Mouse (Mus musculus) forebrain, postnatal 0 days (tissue): ENCODE data around the gene Il11. TPM values are rescaled to one million over a fixed set of nuclear protein-coding genes. Genes with fewer than 3 reads are reported as not detected.

Source experiments
- ATAC-seq: fragments of 200-750 bp; cut with Nextera tagmentation; 2 replicates; pipeline ENCODE4 v1.8.0; 2017; ENCODE audit warnings: mild to moderate bottlenecking, moderate library complexity
- DNase-seq: peaks from one replicate; pipeline ENCODE4 v3.0.0-alpha.2; 2015
- H3K27ac ChIP-seq: fragments of 300-500 bp; sonication (generic); 2 replicates; pipeline ENCODE4 v1.5.1; 2014; ENCODE audit warnings: low read depth, mild to moderate bottlenecking, antibody characterized with exemption, low read length, moderate library complexity, mixed read lengths
- H3K27me3 ChIP-seq: fragments of 300-500 bp; sonication (generic); 2 replicates; pipeline ENCODE4 v1.6.1; 2014; ENCODE audit warnings: mild to moderate bottlenecking, low read length, mixed read lengths; ENCODE audit not compliant: insufficient read depth
- H3K36me3 ChIP-seq: fragments of 300-500 bp; sonication (generic); 2 replicates; pipeline ENCODE4 v1.6.1; 2014; ENCODE audit warnings: mild to moderate bottlenecking, moderate library complexity; ENCODE audit not compliant: insufficient read depth
- H3K4me1 ChIP-seq: fragments of 300-500 bp; sonication (generic); 2 replicates; pipeline ENCODE4 v1.6.1; 2014; ENCODE audit warnings: antibody characterized with exemption; ENCODE audit not compliant: insufficient read depth
- H3K4me2 ChIP-seq: fragments of 300-500 bp; sonication (generic); 2 replicates; pipeline ENCODE4 v1.6.1; 2014; ENCODE audit warnings: low read depth, mild to moderate bottlenecking, moderate library complexity
- H3K4me3 ChIP-seq: fragments of 300-500 bp; sonication (generic); 2 replicates; pipeline ENCODE4 v1.5.1; 2014; ENCODE audit warnings: low read depth, low read length, mixed read lengths
- H3K9ac ChIP-seq: fragments of 300-500 bp; sonication (generic); 2 replicates; pipeline ENCODE4 v1.6.1; 2014; ENCODE audit warnings: mild to moderate bottlenecking
- H3K9me3 ChIP-seq: fragments of 300-500 bp; sonication (generic); 2 replicates; pipeline ENCODE4 v1.6.1; 2016; ENCODE audit warnings: low read length
- CTCF ChIP-seq: sonication (generic); IDR thresholded peaks from 2 replicates; pipeline ENCODE4 v1.5.1; 2016; ENCODE audit warnings: antibody characterized with exemption, control low read depth, low read depth
- WGBS: fragments of 180-500 bp; shearing (Covaris S2); extraction: QIAGEN DNeasy Blood & Tissue Kit; methylation state at CpG from one replicate; pipeline ENCODE4 v1.1.7; 2014; 5-methylcytosine and 5-hydroxymethylcytosine counted together
- polyA plus RNA-seq: library from polyadenylated mRNA; unstranded; fragments of >200 nt; fragmentation: Nextera tagmentation; extraction: Ambion mirVana; gene quantifications from 2 replicates; pipeline ENCODE4 v1.2.1, GENCODE M21; 2015
- total RNA-seq: library from RNA; depleted of rRNA; stranded (reverse); fragments of >200 nt; gene quantifications from 2 replicates; pipeline ENCODE4 v1.2.3, GENCODE M21; 2014

Il11 gene
- total and polyA plus RNA-seq, 2 experiments from 2014 or later: 2.1 to 2.6 TPM

DNA sequence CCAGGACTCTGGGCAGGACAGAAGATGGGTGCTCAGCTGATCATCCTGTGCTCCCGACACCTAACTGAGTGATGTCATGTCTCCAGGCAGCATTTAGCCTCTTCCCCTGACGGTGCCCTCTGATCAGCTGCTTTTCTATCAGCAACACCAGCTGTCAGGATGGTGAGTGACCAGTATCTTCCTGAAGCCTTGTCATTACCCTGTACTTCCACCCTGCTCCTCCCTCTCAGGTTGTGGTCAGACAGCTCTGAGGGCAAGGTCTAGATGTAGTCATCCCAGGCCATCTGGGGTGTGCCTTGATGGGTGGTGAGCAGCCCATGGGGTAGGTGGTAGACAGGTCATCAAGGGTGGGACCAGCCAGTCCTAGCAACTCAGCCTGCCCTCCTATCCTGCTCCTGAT, 33.5 kb downstream of the Il11 start:
- H3K9ac ChIP-seq: no peak overlapping the region
- DNase-seq (no peak), ATAC-seq (no peak)
- no peaks in the 10 kb centered on the region for H3K4me1 ChIP-seq
- H3K4me3 ChIP-seq: no peak overlapping the region
- no peak overlapping the region for H3K4me2 ChIP-seq
- 90% methylated on average over 2 of the region's 2 CpGs for WGBS
- no peak for TF ChIP-seq CTCF
- no peaks in the 10 kb centered on the region for H3K27me3 ChIP-seq
- peaks cover 18% of the 10 kb centered on the region for H3K36me3 ChIP-seq
- H3K27ac ChIP-seq: no peak overlapping the region
- no peaks in the 10 kb centered on the region for H3K9me3 ChIP-seq

DNA sequence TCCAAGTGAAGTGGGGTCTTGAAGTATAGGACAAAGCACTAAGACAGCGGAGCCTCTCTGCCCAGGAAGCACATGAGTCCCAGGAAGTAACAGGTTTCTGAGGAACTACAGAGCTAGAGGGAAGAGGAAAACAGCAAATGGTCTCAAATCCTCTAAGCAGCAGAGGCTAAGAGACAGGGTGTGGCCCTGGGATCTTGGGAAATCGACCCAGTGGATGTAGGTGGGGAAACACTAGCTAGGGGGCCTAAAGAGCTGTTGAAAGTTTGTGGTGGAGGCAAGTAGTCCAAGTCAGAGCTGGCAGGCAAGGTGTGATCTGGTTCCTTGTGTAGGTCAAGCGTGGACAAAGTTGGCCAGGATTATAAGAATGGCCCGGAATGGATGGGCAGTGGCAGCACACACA, 34.3 kb downstream of the Il11 start:
- no peak for DNase-seq
- Histone ChIP-seq H3K9ac (no peak overlapping the region), H3K4me3 (no peak overlapping the region), H3K27me3 (no peaks in the 10 kb centered on the region), H3K27ac (no peak overlapping the region), H3K36me3 (peaks cover 18% of the 10 kb centered on the region), H3K4me2 (no peak overlapping the region), H3K9me3 (no peaks in the 10 kb centered on the region), H3K4me1 (no peaks in the 10 kb centered on the region)
- no peak for TF ChIP-seq CTCF
- 83% methylated on average over 4 of the region's 4 CpGs for WGBS
- ATAC-seq: no peak

GRCm38 (mm10) chr7:4747156-4747899, 35.3 kb downstream of the Il11 start:
- no peak for TF ChIP-seq CTCF
- Histone ChIP-seq H3K4me2 (no peak overlapping the region), H3K4me3 (no peak overlapping the region), H3K36me3 (peaks cover 18% of the 10 kb centered on the region), H3K27me3 (no peaks in the 10 kb centered on the region), H3K27ac (no peak overlapping the region), H3K4me1 (no peaks in the 10 kb centered on the region), H3K9ac (no peak overlapping the region), H3K9me3 (no peaks in the 10 kb centered on the region)
- WGBS: 80% methylated on average over 9 of the region's 9 CpGs
- ATAC-seq (no peak), DNase-seq (no peak)

GRCm38 (mm10) chr7:4746326-4746980, 36.2 kb downstream of the Il11 start:
- Histone ChIP-seq H3K27ac (no peak overlapping the region), H3K27me3 (no peaks in the 10 kb centered on the region), H3K9me3 (no peaks in the 10 kb centered on the region), H3K4me1 (peaks cover 7% of the 10 kb centered on the region; the same call in 1 of the 2 replicates), H3K9ac (no peak overlapping the region), H3K4me2 (no peak overlapping the region), H3K36me3 (peaks cover 18% of the 10 kb centered on the region), H3K4me3 (no peak overlapping the region)
- WGBS: 86% methylated on average over 22 of the region's 22 CpGs
- TF ChIP-seq CTCF: no peak
- no peak for ATAC-seq
- no peak for DNase-seq

GRCm38 (mm10) chr7:4744886-4745285, 37.8 kb downstream of the Il11 start:
- Histone ChIP-seq H3K27ac (no peak overlapping the region), H3K4me3 (no peak overlapping the region), H3K9ac (no peak overlapping the region), H3K4me2 (no peak overlapping the region), H3K9me3 (no peaks in the 10 kb centered on the region), H3K27me3 (no peaks in the 10 kb centered on the region), H3K36me3 (peaks cover 18% of the 10 kb centered on the region), H3K4me1 (peaks cover 13% of the 10 kb centered on the region; the same call in 1 of the 2 replicates)
- no peak for TF ChIP-seq CTCF
- ATAC-seq: no peak
- WGBS: 95% methylated on average over 5 of the region's 6 CpGs
- no peak for DNase-seq

DNA sequence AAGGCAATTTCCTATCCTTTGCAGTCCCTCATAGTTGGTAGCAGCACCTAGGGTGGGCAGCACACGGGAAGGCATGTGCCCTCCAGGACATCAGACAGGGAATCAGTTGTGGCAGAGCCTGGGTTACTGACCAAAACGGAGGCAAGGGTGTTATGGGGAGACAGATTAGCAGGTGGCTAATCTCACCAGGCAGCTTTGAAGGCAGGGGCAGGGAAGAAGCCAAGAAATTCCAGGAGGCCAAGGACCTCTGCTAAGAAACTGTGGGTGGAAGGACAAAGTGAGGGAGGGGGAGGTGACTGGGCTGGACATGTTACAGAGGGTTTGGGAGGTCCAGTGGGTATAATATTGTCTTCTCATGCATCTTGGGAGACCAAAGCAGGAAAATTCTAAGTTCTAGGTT, 39.3 kb downstream of the Il11 start:
- 81% methylated on average over 2 of the region's 2 CpGs for WGBS
- H3K4me3 ChIP-seq: no peak overlapping the region
- H3K27ac ChIP-seq: no peak overlapping the region
- DNase-seq: no peak
- no peak for ATAC-seq
- H3K4me1 ChIP-seq: peaks cover 13% of the 10 kb centered on the region
- TF ChIP-seq CTCF: no peak
- H3K27me3 ChIP-seq: no peaks in the 10 kb centered on the region
- no peak overlapping the region for H3K4me2 ChIP-seq
- no peaks in the 10 kb centered on the region for H3K9me3 ChIP-seq
- no peak overlapping the region for H3K9ac ChIP-seq
- H3K36me3 ChIP-seq: peaks cover 18% of the 10 kb centered on the region

DNA sequence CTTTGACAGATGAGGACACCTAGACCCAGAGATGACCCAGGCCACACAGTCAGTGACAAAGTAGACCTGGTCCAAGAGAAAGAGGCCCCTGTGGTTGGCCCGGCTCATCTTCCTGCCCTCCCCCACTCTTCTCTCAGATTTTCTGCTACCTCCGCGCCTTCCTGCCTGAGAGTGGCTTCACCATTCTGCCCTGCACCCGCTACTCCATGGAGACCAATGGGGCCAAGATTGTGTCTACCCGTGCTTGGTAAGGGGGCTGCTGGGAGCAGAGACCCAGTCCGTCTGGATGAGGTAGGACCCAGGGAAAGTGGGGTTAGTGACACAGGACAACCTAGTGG, 40.2 kb downstream of the Il11 start:
- Histone ChIP-seq H3K27me3 (no peaks in the 10 kb centered on the region), H3K9me3 (no peaks in the 10 kb centered on the region), H3K27ac (no peak overlapping the region), H3K36me3 (peaks cover 18% of the 10 kb centered on the region), H3K9ac (no peak overlapping the region), H3K4me2 (no peak overlapping the region), H3K4me1 (peaks cover 13% of the 10 kb centered on the region), H3K4me3 (no peak overlapping the region)
- TF ChIP-seq CTCF: no peak
- DNase-seq (no peak), ATAC-seq (no peak)
- 89% methylated on average over 6 of the region's 6 CpGs for WGBS
